Mouse (Mus musculus): Measurements from ENCODE around the gene Olfr311. TPM values are rescaled to one million over a fixed set of nuclear protein-coding genes. Genes with fewer than 3 reads are reported as not detected.

Olfr311 gene
- polyA plus RNA-seq (2017; shearing (Covaris generic)): not detected

GRCm38 (mm10) chr11:58838951-58839350 is at the start of gene Olfr311:
TSS of gene Olfr311 (plus strand) at chr11:58839251.

DNA sequence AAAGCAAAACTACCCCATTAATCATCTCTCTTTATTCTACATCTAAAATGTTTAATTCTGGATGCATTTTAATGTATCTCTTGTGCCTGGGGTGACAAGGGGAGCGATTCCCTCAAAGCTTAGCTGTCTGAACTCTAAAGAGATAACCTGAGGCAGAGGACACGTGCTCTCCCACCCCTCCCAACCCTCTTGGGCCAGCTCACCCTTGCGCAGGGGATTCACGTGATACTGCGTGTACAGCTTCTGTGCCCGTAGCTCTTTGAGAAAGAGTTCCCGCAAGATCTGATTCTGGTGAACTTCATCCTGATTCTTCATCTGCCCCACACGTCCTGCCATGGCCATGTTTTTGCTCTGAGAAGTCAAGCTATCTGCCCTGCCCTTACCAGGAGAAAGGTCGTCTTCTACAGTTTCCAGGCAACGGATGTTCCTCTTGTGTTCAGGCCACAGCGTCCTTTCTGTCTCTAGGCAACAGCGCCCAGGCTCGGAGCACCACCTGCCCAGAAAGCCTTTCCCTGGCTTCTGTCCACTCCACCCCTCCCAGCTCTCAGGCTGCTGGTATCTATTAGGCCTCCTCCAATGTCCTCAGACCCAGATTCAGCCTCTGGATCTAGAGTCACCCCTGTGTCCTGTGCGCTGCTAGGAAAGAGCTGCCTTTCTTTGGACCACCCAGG is 37.4 kb upstream of the Olfr311 start, which contains the start of gene Fam183b:
Gene Fam183b, minus strand, starts transcription at position 403 of the 671 bp plus-strand sequence.

DNA sequence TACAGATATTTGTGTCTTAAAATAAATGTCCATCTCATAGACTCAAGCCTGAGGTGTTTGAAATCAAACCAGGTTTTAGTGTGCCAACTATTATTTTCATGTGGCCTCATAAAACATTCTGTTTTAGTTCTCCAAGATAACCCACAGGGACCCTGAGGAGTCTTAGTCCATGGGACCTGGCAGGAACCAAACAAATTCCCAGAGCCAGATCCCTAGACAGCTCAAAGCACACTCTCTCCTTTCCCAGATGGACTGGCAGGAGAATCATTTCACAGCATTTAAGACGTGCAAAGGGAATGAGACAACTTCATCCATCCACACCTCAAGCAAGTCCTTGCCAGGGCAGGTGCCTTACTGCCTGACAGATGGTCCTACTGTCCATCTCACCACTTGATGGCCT is 24.4 kb upstream of the Olfr311 start, which contains the start of gene Olfr313:
Gene Olfr313, plus strand, starts transcription at position 301 of the 400 bp plus-strand sequence.

GRCm38 (mm10) chr11:58828937-58829336 is 10.1 kb upstream of the Olfr311 start, which contains the start of gene Olfr312:
TSS of gene Olfr312 (plus strand) at chr11:58829237.

GRCm38 (mm10) chr11:58846919-58847461 is 7.9 kb downstream of the Olfr311 start, which contains the start of gene Gm12258:
TSS of gene Gm12258 (plus strand) at chr11:58847158.

GRCm38 (mm10) chr11:58867039-58867953 is 28.2 kb downstream of the Olfr311 start, which contains the start of gene 2810021J22Rik:
TSS of gene 2810021J22Rik (plus strand) at chr11:58867216.

Other genes starting within 250 kb of the Olfr311 start
- not detected for gene Olfr324, start 244.1 kb upstream of the Olfr311 start, polyA plus RNA-seq (2017; shearing (Covaris generic))
- gene 2210407C18Rik, start 223.2 kb upstream of the Olfr311 start, polyA plus RNA-seq (2017; shearing (Covaris generic)): not detected
- not detected for gene Olfr323, start 208.8 kb upstream of the Olfr311 start, polyA plus RNA-seq (2017; shearing (Covaris generic))
- not detected for gene Trim58, start 198.8 kb upstream of the Olfr311 start, polyA plus RNA-seq (2017; shearing (Covaris generic))
- not detected for gene Olfr322, start 180.5 kb upstream of the Olfr311 start, polyA plus RNA-seq (2017; shearing (Covaris generic))
- gene Olfr320, start 158.2 kb upstream of the Olfr311 start, polyA plus RNA-seq (2017; shearing (Covaris generic)): not detected
- not detected for gene Olfr319, start 140.1 kb upstream of the Olfr311 start, polyA plus RNA-seq (2017; shearing (Covaris generic))
- not detected for gene Olfr318, start 115.2 kb upstream of the Olfr311 start, polyA plus RNA-seq (2017; shearing (Covaris generic))
- gene Olfr317, start 100.0 kb upstream of the Olfr311 start, polyA plus RNA-seq (2017; shearing (Covaris generic)): not detected
- not detected for gene Olfr316, start 86.5 kb upstream of the Olfr311 start, polyA plus RNA-seq (2017; shearing (Covaris generic))
- not detected for gene Olfr315, start 66.1 kb upstream of the Olfr311 start, polyA plus RNA-seq (2017; shearing (Covaris generic))
- not detected for gene Olfr314, start 56.3 kb upstream of the Olfr311 start, polyA plus RNA-seq (2017; shearing (Covaris generic))
- gene Fam183b, start 37.3 kb upstream of the Olfr311 start, polyA plus RNA-seq (2017; shearing (Covaris generic)): not detected
- not detected for gene Olfr313, start 24.3 kb upstream of the Olfr311 start, polyA plus RNA-seq (2017; shearing (Covaris generic))
- not detected for gene Olfr312, start 10.0 kb upstream of the Olfr311 start, polyA plus RNA-seq (2017; shearing (Covaris generic))
- gene Gm12258, start 7.9 kb downstream of the Olfr311 start, polyA plus RNA-seq (2017; shearing (Covaris generic)): 14.7 TPM
- 16.0 TPM for gene 2810021J22Rik, start 28.0 kb downstream of the Olfr311 start, polyA plus RNA-seq (2017; shearing (Covaris generic))
- 16.8 TPM for gene Zfp39, start 65.0 kb downstream of the Olfr311 start, polyA plus RNA-seq (2017; shearing (Covaris generic))
- gene Btnl10, start 78.7 kb downstream of the Olfr311 start, polyA plus RNA-seq (2017; shearing (Covaris generic)): not detected
- gene Rnf187, start 99.7 kb downstream of the Olfr311 start, polyA plus RNA-seq (2017; shearing (Covaris generic)): 12.3 TPM
- gene Hist3h2ba, start 109.7 kb downstream of the Olfr311 start, polyA plus RNA-seq (2017; shearing (Covaris generic)): 17.8 TPM
- gene Hist3h2a, start 115.4 kb downstream of the Olfr311 start, polyA plus RNA-seq (2017; shearing (Covaris generic)): 23.3 TPM
- gene Trim17, start 115.4 kb downstream of the Olfr311 start, polyA plus RNA-seq (2017; shearing (Covaris generic)): 0.11 TPM
- 45.5 TPM for gene Trim11, start 138.8 kb downstream of the Olfr311 start, polyA plus RNA-seq (2017; shearing (Covaris generic))